Mouse (Mus musculus): ENCODE measurements around the gene Lrrc61.

DNA sequence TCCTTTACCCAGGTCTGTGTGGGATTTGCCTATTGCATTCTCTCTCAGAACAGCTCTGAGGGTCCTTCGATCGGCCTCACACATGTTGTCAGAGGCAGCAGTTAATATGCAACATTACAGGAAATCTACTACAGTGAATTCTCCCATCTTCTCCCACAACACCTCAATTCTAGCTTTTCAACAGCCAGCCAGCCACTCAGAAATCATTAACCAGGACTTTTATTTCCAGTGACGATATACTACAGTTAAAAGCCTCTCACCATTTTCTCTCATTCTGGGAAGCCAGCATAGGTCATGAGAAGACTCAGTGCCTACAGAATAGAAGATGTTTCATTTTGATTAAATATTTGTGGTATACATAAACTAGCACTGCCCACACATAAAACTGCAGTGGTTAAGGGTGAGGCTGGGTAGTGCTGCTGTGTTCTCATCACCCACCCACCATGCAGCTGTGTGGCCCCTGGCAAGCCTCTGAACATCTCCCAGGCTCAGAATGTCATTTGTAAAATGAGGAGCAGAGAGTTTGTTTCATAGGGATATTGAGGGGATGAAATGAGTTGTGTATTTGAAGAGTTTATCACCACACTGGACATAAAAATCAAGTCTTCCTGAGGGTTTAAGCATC is 36.7 kb downstream of the Lrrc61 start:
- no peak for TF ChIP-seq CTCF (IDR thresholded peaks at IDR 0.05; ENCODE audit: control insufficient read depth, insufficient read depth, insufficient replicate concordance, low read depth, low read length)
- no peak for TF ChIP-seq POLR2A (IDR thresholded peaks at IDR 0.05; ENCODE audit: control insufficient read depth, low read depth, low read length)
